12 mouse cellular contexts compared by ENCODE assay signal in the genomic region with DNA sequence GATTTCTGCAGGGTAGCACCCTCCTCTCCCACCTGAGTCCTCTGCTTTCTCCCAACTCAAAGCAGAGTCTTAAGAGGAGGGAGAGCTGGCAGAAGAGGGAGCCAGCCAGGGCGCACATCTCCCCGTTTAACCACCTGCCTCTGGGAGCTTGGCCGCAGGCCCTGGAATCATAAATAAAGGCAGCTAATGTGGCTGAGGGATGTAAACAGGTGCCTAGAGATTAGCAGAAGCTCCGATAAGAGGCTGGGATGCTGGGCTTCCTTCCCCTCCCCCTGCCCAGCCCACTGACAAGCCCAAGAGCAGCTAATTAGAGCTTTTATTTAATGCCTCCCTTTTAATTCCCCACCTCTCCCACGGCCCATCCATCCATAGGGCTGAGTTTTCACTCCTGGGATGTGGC. TPM values are rescaled to one million over a fixed set of nuclear protein-coding genes. Genes with fewer than 3 reads are reported as not detected.
DNase-seq lines count a peak whose midpoint lies in the region; ATAC-seq and TF ChIP-seq lines count a peak whose summit lies in the region.
"Had no signal": no experiment of that assay in that cellular context is flagged by ENCODE, and none has a peak within 500 bp of the region (broad histone marks: within the 10 kb centered on the region; RNA-seq: fewer than 3 reads in every experiment).

No protein-coding gene starts in this region.

- no peaks in the 10 kb centered on the region for H3K9me3 ChIP-seq in forebrain, embryonic 11.5 days (ENCODE audit: control insufficient read depth, low read length)
- no peaks in the 10 kb centered on the region for H3K9me3 ChIP-seq in hindbrain, embryonic 16.5 days (ENCODE audit: control insufficient read depth, low read length)
- H3K9me3 ChIP-seq: embryonic facial prominence, embryonic 15.5 days had no signal

- 0 out of 2 replicates have a peak, but pooled peaks have one; percentile 19 for ATAC-seq in forebrain, embryonic 11.5 days (replicated peaks; ENCODE audit: low FRiP score)
- no peak for ATAC-seq in hindbrain, embryonic 16.5 days
- no peak for ATAC-seq in frontal cortex, adult (ENCODE audit: low TSS enrichment)

- peak overlapping the region; percentile 29; the same call in 1 of the 2 replicates for H3K27ac ChIP-seq in left cerebral cortex, adult 2 months
- no peak overlapping the region for H3K27ac ChIP-seq in forebrain, embryonic 11.5 days (ENCODE audit: low read depth, low read length)
- H3K27ac ChIP-seq in hindbrain, embryonic 16.5 days (ENCODE audit: low read depth, low read length), result peak overlapping the region; percentile 29; the same call in 1 of the 2 replicates
- peak overlapping the region; percentile 73 for H3K27ac ChIP-seq in olfactory bulb, adult 2 months (ENCODE audit: insufficient read depth, low read depth, low read length)
- H3K27ac ChIP-seq: embryonic facial prominence, embryonic 15.5 days had no signal

- intact Hi-C loops in left cerebral cortex, adult 2 months (cut with DNase I), result no loop called here
- intact Hi-C loops in left cerebral cortex, postnatal 4 days (cut with DNase I), result no loop called here

- no peak for TF ChIP-seq CTCF in left cerebral cortex, adult 2 months (IDR thresholded peaks at IDR 0.05)
- TF ChIP-seq CTCF in olfactory bulb, adult 2 months (IDR thresholded peaks at IDR 0.05; ENCODE audit: insufficient read depth, low read depth, low read length), result no peak

- no peak for TF ChIP-seq POLR2A in olfactory bulb, adult 2 months (IDR thresholded peaks at IDR 0.05; ENCODE audit: insufficient read depth, low read depth, low read length)

- no peak for DNase-seq in left cerebral cortex, adult 2 months (ENCODE audit: extremely low spot score in 1 of 2, low spot score in 2 of 2)
- no peak for DNase-seq in left cerebral cortex, postnatal 4 days
- DNase-seq in forebrain, embryonic 11.5 days (ENCODE audit: low spot score), result no peak
- DNase-seq in adipocyte (ENCODE audit: low spot score), result no peak
- DNase-seq: gastrocnemius, postnatal 10 days; heart, postnatal 10 days; lung, adult 2 months; thymus, postnatal 25 days had no signal

- no peaks in the 10 kb centered on the region for H3K27me3 ChIP-seq in forebrain, embryonic 11.5 days (ENCODE audit: control insufficient read depth, insufficient read depth, low read length)
- H3K27me3 ChIP-seq in hindbrain, embryonic 16.5 days (replicated peaks; ENCODE audit: control insufficient read depth, insufficient read depth, low read length), result no peaks in the 10 kb centered on the region
- H3K27me3 ChIP-seq: embryonic facial prominence, embryonic 15.5 days had no signal

- H3K4me1 ChIP-seq in forebrain, embryonic 11.5 days (replicated peaks; ENCODE audit: control insufficient read depth, insufficient read depth, low read length), result peaks cover 19% of the 10 kb centered on the region
- peaks cover 46% of the 10 kb centered on the region for H3K4me1 ChIP-seq in hindbrain, embryonic 16.5 days (ENCODE audit: control insufficient read depth, insufficient read depth, low read depth, low read length)
- peaks cover 70% of the 10 kb centered on the region for H3K4me1 ChIP-seq in olfactory bulb, adult 2 months (ENCODE audit: control insufficient read depth, insufficient read depth, low read length)

- WGBS in forebrain, embryonic 11.5 days, result 20% methylated on average over 5 of the region's 5 CpGs
- WGBS in hindbrain, embryonic 16.5 days, result 15% methylated on average over 5 of the region's 5 CpGs
- WGBS in olfactory bulb, adult 2 months, result 23% methylated on average over 5 of the region's 5 CpGs

- H3K36me3 ChIP-seq in forebrain, embryonic 11.5 days (ENCODE audit: control insufficient read depth, insufficient read depth, low read length), result peaks cover 2% of the 10 kb centered on the region; the same call in 1 of the 2 replicates
- H3K36me3 ChIP-seq in hindbrain, embryonic 16.5 days (ENCODE audit: control insufficient read depth, insufficient read depth, low read length), result peaks cover 16% of the 10 kb centered on the region

- H3K4me3 ChIP-seq in left cerebral cortex, adult 2 months, result no peak overlapping the region
- no peak overlapping the region for H3K4me3 ChIP-seq in forebrain, embryonic 11.5 days (ENCODE audit: low read depth, low read length)
- H3K4me3 ChIP-seq in hindbrain, embryonic 16.5 days (ENCODE audit: low read length), result no peak overlapping the region
- H3K4me3 ChIP-seq in olfactory bulb, adult 2 months (ENCODE audit: insufficient read depth, low read depth, low read length), result no peak overlapping the region
- H3K4me3 ChIP-seq: embryonic facial prominence, embryonic 15.5 days had no signal

- no peak overlapping the region for H3K4me2 ChIP-seq in forebrain, embryonic 11.5 days (ENCODE audit: low read depth, low read length, severe bottlenecking)
- no peak overlapping the region for H3K4me2 ChIP-seq in hindbrain, embryonic 16.5 days (ENCODE audit: low read length)
- H3K4me2 ChIP-seq: embryonic facial prominence, embryonic 15.5 days had no signal

- H3K9ac ChIP-seq in forebrain, embryonic 11.5 days (ENCODE audit: low read length), result peak overlapping the region; percentile 10; the same call in 1 of the 2 replicates
- H3K9ac ChIP-seq in hindbrain, embryonic 16.5 days (ENCODE audit: low read depth, low read length), result no peak overlapping the region
- H3K9ac ChIP-seq: embryonic facial prominence, embryonic 15.5 days had no signal

RNA-seq across cellular contexts. Expression of gene Pipox, which starts 45.8 kb away (rescaled TPM):
- 1 to 10 TPM in 1 of 2 experiments, under 1 TPM in 1; 0.70 to 1.3 TPM for total RNA-seq in left cerebral cortex, adult 2 months (2021)
- total RNA-seq in left cerebral cortex, postnatal 4 days (2021), result 1 to 10 TPM; 1.5 to 3.7 TPM
- 13.6 and 16.0 TPM in 2 replicates for polyA plus RNA-seq in forebrain, embryonic 11.5 days (2014; fragmentation: Nextera tagmentation; extraction: Ambion mirVana)
- 5.9 and 7.7 TPM in 2 replicates for polyA plus RNA-seq in hindbrain, embryonic 16.5 days (2015; fragmentation: Nextera tagmentation; extraction: Ambion mirVana)
- not detected in 2 replicates for polyA plus RNA-seq in olfactory bulb, adult 2 months (2012; ENCODE audit: insufficient read depth, insufficient read length, low replicate concordance, missing spikeins)
